Mouse (Mus musculus): Measurements from ENCODE around the gene Ddx50.

- TF ChIP-seq HCFC1 (IDR thresholded peaks at IDR 0.05; ENCODE audit: low read depth, low read length) = no peak
- TF ChIP-seq ZC3H11A (IDR thresholded peaks at IDR 0.05; ENCODE audit: low read depth, low read length) = no peak
- peak; percentile 15 to 34 (median 31); a peak in 2 of 6 replicates for TF ChIP-seq CTCF (IDR thresholded peaks at IDR 0.05 in 2 of 3, conservative IDR thresholded peaks at IDR 0.05 in 1 of 3; ENCODE audit: control insufficient read depth in 1 of 3, insufficient read depth in 1 of 3, low read depth in 2 of 3, low read length in 3 of 3, poor library complexity in 1 of 3, severe bottlenecking in 1 of 3)
- peak; percentile 69; the same call in 1 of the 2 replicates for TF ChIP-seq MYC (IDR thresholded peaks at IDR 0.05; ENCODE audit: low read depth, low read length)
- no peak for TF ChIP-seq CHD1 (IDR thresholded peaks at IDR 0.05; ENCODE audit: low read depth, low read length)
- TF ChIP-seq MAZ (IDR thresholded peaks at IDR 0.05; ENCODE audit: low read depth, low read length) = no peak
- TF ChIP-seq SMC3 (IDR thresholded peaks at IDR 0.05; ENCODE audit: low read depth, low read length) = no peak
- TF ChIP-seq MAX (IDR thresholded peaks at IDR 0.05; ENCODE audit: low read length) = no peak
- TF ChIP-seq ELF1 (IDR thresholded peaks at IDR 0.05; ENCODE audit: low read depth, low read length) = peak; percentile 26; the same call in 1 of the 2 replicates
- no peak for TF ChIP-seq POLR2AphosphoS2 (IDR thresholded peaks at IDR 0.05; ENCODE audit: low read length)
These were observed 46.9 kb downstream of the Ddx50 start for GRCm38 (mm10) chr10:62604161-62604560.
